Mouse (Mus musculus): Measurements from ENCODE around the gene Klrg2. TPM values are rescaled to one million over a fixed set of nuclear protein-coding genes. Genes with fewer than 3 reads are reported as not detected.

Klrg2 gene
- polyA plus RNA-seq, 1 experiment from 2014 or later, result 0.07 TPM

DNA sequence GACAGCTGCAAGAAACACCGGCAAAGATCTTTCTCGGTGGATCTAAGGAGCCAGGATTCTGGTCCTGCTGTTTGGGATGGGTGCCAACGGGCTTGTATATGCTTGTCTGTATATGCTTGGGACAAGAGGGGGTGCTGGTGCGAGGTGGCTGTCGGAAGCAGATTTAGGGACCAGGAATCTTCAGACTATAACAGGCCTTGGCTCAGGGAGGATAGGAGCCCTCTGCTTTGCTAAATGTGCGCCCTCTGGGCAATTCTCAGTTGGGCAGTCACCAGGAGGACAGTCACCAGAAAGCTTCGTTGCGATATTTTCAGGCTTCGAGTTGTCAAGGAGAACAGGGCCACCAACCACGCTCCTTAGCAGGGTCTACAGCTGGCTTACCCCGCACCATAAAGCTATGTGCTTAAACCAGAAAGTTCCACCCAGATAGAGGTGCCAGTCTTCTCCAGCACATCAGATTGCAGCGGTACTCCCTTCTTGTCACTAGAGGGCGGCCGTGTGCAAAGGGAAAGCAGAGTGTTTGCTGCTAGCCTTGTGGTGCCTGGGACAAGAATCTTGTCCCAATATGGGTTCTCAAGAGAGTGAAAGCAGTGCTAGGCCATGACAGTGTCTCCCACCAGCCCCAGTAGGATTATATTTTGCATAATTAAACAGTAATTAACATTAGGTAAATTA, 13.4 kb upstream of the Klrg2 start:
- Histone ChIP-seq H3K4me3 (no peak overlapping the region), H3K4me2 (no peak overlapping the region), H3K27me3 (replicated peaks) (0 out of 2 replicates have a peak, but pooled peaks cover 14% of the 10 kb centered on the region), H3K9ac (no peak overlapping the region), H3K36me3 (no peaks in the 10 kb centered on the region), H3K27ac (replicated peaks) (no peak overlapping the region), H3K4me1 (no peaks in the 10 kb centered on the region), H3K9me3 (peaks cover 4% of the 10 kb centered on the region; the same call in 1 of the 2 replicates)
- no peak for ATAC-seq (ENCODE audit: extremely low read depth, insufficient number of reproducible peaks, low FRiP score, low TSS enrichment)
- WGBS, result 38% methylated on average over 14 of the region's 14 CpGs

DNA sequence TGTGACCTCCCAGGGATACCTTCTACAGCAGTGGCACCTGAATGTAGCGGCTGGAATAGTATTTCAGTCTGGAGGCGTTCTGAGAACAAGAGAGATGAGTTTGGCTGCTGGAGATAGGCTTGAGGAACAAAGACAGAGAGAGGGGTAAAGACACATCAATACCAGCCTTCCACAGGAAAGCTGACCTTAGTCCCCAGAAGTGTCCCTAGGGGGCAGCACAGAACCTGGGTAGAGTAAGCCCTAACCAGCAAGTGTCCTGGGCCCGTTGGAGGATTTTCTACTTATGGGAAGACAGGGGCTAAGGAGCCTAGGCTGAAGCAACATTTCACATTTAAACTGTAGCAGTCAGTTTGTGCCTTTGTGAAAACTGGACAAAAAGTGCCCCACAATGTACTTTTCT, 12.5 kb upstream of the Klrg2 start:
- 68% methylated on average over 3 of the region's 3 CpGs for WGBS

DNA sequence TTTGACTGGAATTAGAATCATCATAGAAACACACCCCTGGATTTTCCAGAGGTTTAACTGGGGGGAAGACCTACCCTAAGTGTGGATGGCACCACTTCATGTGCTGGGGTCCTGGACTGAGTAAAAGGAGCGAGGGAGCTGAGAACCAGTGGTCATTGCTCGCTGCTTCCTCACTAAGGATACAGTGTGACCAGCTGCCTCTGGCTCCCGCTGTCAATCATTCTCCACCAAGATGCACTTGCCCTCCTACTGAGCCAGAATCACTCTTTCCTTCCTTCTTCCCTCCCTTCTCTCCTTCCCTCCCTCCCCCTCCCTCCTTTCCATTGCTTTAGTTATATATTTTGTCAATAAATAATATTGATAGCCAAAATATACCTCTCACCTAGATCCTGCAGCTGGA, 6.0 kb upstream of the Klrg2 start:
- Histone ChIP-seq H3K27ac (replicated peaks) (no peak overlapping the region), H3K4me1 (peaks cover 11% of the 10 kb centered on the region; the same call in 1 of the 2 replicates), H3K27me3 (replicated peaks) (peaks cover 69% of the 10 kb centered on the region), H3K4me3 (no peak overlapping the region), H3K9ac (no peak overlapping the region), H3K4me2 (no peak overlapping the region), H3K9me3 (no peaks in the 10 kb centered on the region; the same call in 1 of the 2 replicates), H3K36me3 (no peaks in the 10 kb centered on the region)
- WGBS, result 70% methylated on average over 3 of the region's 3 CpGs
- ATAC-seq (ENCODE audit: extremely low read depth, insufficient number of reproducible peaks, low FRiP score, low TSS enrichment), result no peak

More for the DNA sequence above, 12.5 kb upstream of the Klrg2 start:
- H3K4me1 ChIP-seq, result no peaks in the 10 kb centered on the region
- peaks cover 4% of the 10 kb centered on the region; the same call in 1 of the 2 replicates for H3K9me3 ChIP-seq
- 0 out of 2 replicates have a peak, but pooled peaks cover 20% of the 10 kb centered on the region for H3K27me3 ChIP-seq (replicated peaks)
- H3K9ac ChIP-seq, result no peak overlapping the region
- ATAC-seq (ENCODE audit: extremely low read depth, insufficient number of reproducible peaks, low FRiP score, low TSS enrichment), result no peak
- H3K4me2 ChIP-seq, result no peak overlapping the region
- H3K4me3 ChIP-seq, result no peak overlapping the region
- H3K36me3 ChIP-seq, result no peaks in the 10 kb centered on the region
- no peak overlapping the region for H3K27ac ChIP-seq (replicated peaks)

DNA sequence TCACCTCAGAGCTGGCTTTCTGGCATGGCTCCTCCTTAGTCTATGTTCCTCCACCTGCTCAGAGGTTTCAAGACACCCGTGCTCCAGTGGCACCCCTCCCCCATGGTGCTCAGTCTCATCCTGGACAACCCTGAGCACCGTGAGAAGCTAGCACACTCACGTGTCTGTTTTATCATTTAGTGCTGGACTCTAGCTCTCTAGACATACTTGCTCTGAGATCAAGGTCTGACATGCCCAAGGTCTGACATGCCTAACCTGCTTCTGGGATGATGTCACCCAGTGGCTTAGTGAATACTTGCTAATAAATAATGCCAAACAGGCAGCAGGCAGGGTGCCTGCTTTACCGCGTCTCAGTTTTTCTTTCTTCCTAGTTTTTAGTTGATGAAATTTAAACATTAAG, 5.6 kb upstream of the Klrg2 start:
- H3K36me3 ChIP-seq, result no peaks in the 10 kb centered on the region
- H3K27ac ChIP-seq (replicated peaks), result no peak overlapping the region
- H3K9me3 ChIP-seq, result no peaks in the 10 kb centered on the region; the same call in 1 of the 2 replicates
- H3K9ac ChIP-seq, result no peak overlapping the region
- H3K4me3 ChIP-seq, result no peak overlapping the region
- WGBS, result 47% methylated on average over 5 of the region's 5 CpGs
- H3K4me2 ChIP-seq, result no peak overlapping the region
- peaks cover 72% of the 10 kb centered on the region for H3K27me3 ChIP-seq (replicated peaks)
- H3K4me1 ChIP-seq, result peaks cover 12% of the 10 kb centered on the region
- ATAC-seq (ENCODE audit: extremely low read depth, insufficient number of reproducible peaks, low FRiP score, low TSS enrichment), result no peak

DNA sequence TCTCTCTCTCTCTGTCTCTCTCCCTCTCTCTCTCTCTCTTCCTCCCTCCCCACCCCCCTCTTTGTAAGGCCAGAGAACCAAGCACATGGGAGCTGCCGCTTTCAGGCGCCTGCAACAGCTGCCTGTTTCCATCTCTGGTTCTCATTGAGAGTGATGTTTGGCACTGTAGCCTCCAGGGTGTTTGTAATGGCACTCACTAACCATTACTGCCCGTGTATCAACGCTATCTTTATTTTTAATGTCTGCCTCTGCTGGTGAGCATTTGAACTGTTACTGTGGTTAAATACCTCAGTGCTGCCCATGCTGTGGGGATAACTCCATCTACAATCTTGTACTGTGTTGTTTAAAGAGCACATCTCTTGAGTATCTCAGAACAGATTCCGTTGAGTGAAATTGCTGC, 4.6 kb upstream of the Klrg2 start:
- no peaks in the 10 kb centered on the region; the same call in 1 of the 2 replicates for H3K9me3 ChIP-seq
- no peak overlapping the region for H3K4me3 ChIP-seq
- no peaks in the 10 kb centered on the region for H3K36me3 ChIP-seq
- no peak overlapping the region for H3K27ac ChIP-seq (replicated peaks)
- 49% methylated on average over 5 of the region's 5 CpGs for WGBS
- peaks cover 73% of the 10 kb centered on the region for H3K27me3 ChIP-seq (replicated peaks)
- no peak overlapping the region for H3K9ac ChIP-seq
- H3K4me1 ChIP-seq, result peaks cover 21% of the 10 kb centered on the region
- no peak for ATAC-seq (ENCODE audit: extremely low read depth, insufficient number of reproducible peaks, low FRiP score, low TSS enrichment)
- H3K4me2 ChIP-seq, result no peak overlapping the region

DNA sequence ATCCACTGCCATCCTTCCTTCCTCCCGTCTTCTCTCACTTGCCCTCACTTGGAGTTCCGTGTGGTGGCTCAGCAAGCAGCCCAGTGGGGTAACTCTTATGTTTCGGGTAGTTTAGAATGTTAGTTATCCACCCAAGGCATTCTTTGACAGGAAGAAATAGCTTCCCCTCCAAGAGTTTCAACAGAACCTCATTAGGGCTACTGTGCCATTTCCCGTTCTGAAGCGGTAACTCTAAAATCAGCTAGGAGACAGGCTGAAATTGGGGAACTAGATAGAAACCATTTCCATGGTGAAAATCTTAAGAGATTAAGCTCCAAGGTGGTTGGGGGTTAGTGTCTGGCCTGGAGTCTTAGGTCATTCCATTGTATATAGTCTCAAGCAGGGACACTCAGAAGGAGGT, 4.2 kb upstream of the Klrg2 start:
- H3K27me3 ChIP-seq (replicated peaks), result peaks cover 78% of the 10 kb centered on the region
- H3K9ac ChIP-seq, result no peak overlapping the region
- H3K9me3 ChIP-seq, result no peaks in the 10 kb centered on the region; the same call in 1 of the 2 replicates
- WGBS, result 65% methylated on average over 5 of the region's 5 CpGs
- H3K4me1 ChIP-seq, result peaks cover 25% of the 10 kb centered on the region
- H3K4me2 ChIP-seq, result no peak overlapping the region
- ATAC-seq (ENCODE audit: extremely low read depth, insufficient number of reproducible peaks, low FRiP score, low TSS enrichment), result no peak
- H3K27ac ChIP-seq (replicated peaks), result no peak overlapping the region
- H3K4me3 ChIP-seq, result no peak overlapping the region
- no peaks in the 10 kb centered on the region for H3K36me3 ChIP-seq

DNA sequence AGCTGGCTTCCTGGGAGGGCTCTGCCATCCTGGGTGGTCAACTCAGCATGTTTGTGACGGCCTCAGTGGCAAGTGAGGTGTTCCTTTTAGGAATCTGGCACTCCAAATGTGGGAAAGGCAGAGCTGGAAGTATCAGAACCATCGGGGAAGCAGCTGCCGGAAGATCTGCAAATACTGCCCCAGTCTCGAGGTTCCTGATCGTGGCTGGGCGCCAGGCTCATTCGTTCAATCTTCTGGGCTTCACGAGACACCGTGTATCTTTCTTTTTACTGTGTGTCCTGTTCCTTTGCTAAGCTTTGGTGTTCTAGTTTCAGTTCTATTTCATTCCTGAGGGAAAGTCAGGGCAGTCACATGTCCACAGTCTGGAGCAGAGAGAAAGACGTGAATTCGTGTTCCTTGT, 3.4 kb upstream of the Klrg2 start:
- H3K27ac ChIP-seq (replicated peaks), result no peak overlapping the region
- WGBS, result 69% methylated on average over 11 of the region's 11 CpGs
- H3K4me2 ChIP-seq, result no peak overlapping the region
- peaks cover 81% of the 10 kb centered on the region for H3K27me3 ChIP-seq (replicated peaks)
- no peak for ATAC-seq (ENCODE audit: extremely low read depth, insufficient number of reproducible peaks, low FRiP score, low TSS enrichment)
- no peaks in the 10 kb centered on the region; the same call in 1 of the 2 replicates for H3K9me3 ChIP-seq
- no peak overlapping the region for H3K9ac ChIP-seq
- H3K36me3 ChIP-seq, result no peaks in the 10 kb centered on the region
- no peak overlapping the region for H3K4me3 ChIP-seq
- peaks cover 33% of the 10 kb centered on the region for H3K4me1 ChIP-seq

DNA sequence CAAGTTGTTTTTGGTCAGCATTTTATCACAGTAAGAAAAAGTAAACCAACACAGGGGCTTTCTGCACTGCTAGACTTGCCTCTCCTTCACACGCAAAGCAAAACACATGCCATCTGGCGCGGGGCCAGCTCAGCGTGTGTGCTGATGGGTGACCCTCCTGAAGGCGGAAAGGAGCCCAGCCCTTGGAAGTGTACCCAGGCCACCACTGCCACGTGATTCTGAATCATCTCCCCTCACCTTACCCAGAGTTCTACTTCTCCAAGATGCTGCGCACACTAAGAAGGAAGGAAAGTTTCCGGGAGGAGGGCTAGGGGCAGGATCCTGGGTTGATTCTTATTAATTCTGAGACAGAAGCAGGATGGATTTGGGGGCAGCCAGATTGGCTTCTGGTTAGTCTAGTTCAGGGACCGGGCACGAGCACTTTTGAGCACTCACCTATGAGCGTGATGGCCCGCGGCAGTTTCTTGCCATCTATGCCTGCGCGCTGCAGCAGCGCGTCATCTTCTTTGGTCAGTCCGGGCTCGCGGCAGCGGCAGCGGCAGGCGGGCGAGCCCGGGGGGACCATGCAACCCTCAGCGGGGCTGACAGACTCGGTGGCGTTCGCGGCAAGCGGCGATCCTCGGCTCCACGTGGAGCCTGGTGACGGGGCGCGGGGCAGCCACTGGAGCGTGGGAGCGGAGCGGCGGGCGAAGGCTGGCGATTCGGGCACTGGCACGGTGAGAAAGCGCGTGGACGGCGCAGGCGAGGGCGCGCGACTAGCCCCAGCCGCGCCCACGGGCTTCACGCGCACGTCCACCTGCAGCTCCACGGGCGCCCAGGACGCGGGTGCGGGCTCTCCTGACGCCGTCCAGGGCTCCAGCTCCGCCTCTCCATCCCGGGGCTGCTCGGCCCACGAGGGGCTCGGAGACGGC, 846 bp downstream of the Klrg2 start:
- no peaks in the 10 kb centered on the region for H3K36me3 ChIP-seq
- H3K9ac ChIP-seq, result peak overlapping the region; percentile 76
- ATAC-seq (ENCODE audit: extremely low read depth, insufficient number of reproducible peaks, low FRiP score, low TSS enrichment), result no peak
- H3K4me1 ChIP-seq, result peaks cover 23% of the 10 kb centered on the region
- H3K27me3 ChIP-seq (replicated peaks), result peaks cover 87% of the 10 kb centered on the region
- WGBS, result 2% methylated on average over 72 of the region's 72 CpGs
- peak overlapping the region; percentile 62 for H3K4me3 ChIP-seq
- H3K4me2 ChIP-seq, result peak overlapping the region; percentile 96
- no peaks in the 10 kb centered on the region for H3K9me3 ChIP-seq
- no peak overlapping the region for H3K27ac ChIP-seq (replicated peaks)

DNA sequence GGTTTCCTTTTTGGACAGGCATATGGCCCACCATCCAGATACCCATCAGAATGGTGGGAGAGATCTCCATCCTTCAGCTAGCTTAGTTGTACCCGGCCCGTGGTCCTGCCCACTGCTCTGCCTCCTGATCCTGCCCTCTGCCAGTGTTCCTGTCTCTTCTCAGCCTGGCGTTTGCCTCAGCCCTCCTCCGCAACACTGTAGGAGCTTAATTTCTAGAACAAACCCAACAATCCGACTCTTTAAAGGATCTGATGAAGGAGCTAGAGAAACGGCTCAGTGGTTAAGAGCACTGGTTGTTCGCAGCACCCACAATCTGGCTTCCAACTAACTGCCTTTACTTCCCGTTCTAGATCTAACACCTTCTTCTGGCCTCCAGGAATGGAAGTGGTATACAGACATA, 2.6 kb downstream of the Klrg2 start:
- Histone ChIP-seq H3K4me1 (peaks cover 23% of the 10 kb centered on the region), H3K4me3 (no peak overlapping the region), H3K36me3 (no peaks in the 10 kb centered on the region), H3K9me3 (no peaks in the 10 kb centered on the region), H3K27ac (replicated peaks) (no peak overlapping the region), H3K27me3 (replicated peaks) (peaks cover 70% of the 10 kb centered on the region), H3K4me2 (no peak overlapping the region), H3K9ac (no peak overlapping the region)
- 81% methylated on average over 8 of the region's 8 CpGs for WGBS
- no peak for ATAC-seq (ENCODE audit: extremely low read depth, insufficient number of reproducible peaks, low FRiP score, low TSS enrichment)

DNA sequence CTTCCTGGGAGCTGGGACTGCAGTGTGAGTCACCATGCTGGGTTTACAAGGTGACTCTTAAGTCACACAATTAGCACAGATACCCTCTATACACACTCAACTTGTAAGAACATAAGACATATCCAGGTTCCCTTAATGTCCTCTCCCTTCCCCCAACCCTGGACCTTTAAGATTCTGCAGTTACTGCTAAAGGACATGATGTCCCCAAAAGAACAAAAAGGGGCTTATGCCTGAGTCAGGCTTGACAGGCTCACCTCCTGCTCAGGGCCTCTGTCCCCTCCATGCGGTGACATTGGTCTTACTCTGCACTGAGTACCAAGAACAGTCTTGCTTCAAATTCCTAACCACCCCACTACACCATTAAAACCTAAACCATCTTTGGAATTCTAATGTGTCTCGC, 4.2 kb downstream of the Klrg2 start:
- H3K9ac ChIP-seq, result no peak overlapping the region
- no peak for ATAC-seq (ENCODE audit: extremely low read depth, insufficient number of reproducible peaks, low FRiP score, low TSS enrichment)
- H3K36me3 ChIP-seq, result peaks cover 6% of the 10 kb centered on the region
- H3K9me3 ChIP-seq, result no peaks in the 10 kb centered on the region
- H3K4me2 ChIP-seq, result no peak overlapping the region
- 76% methylated on average over 2 of the region's 2 CpGs for WGBS
- H3K27me3 ChIP-seq (replicated peaks), result peaks cover 54% of the 10 kb centered on the region
- no peak overlapping the region for H3K27ac ChIP-seq (replicated peaks)
- no peak overlapping the region for H3K4me3 ChIP-seq
- H3K4me1 ChIP-seq, result peaks cover 23% of the 10 kb centered on the region

DNA sequence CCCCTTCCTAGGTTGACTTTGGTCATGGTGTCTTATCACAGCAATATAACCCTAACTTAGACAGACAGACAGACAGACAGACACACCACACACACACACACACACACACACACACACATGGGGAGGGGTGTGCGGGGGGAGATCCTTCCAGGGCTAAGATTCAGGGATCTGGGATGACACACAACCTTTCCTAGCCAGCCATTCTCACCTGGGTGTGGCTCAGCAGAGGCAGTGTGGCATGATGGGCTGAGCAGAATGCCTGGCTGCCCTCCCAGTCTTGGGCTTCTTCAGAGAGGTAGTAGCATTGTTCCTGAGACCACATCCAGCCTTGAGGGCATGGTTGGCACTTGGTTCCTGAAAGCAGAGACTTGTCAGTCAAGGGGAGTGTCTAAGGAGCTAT, 7.5 kb downstream of the Klrg2 start:
- Histone ChIP-seq H3K27me3 (replicated peaks) (peaks cover 22% of the 10 kb centered on the region), H3K4me2 (no peak overlapping the region), H3K9me3 (no peaks in the 10 kb centered on the region), H3K27ac (replicated peaks) (no peak overlapping the region), H3K36me3 (peaks cover 19% of the 10 kb centered on the region), H3K9ac (no peak overlapping the region), H3K4me1 (peaks cover 5% of the 10 kb centered on the region), H3K4me3 (no peak overlapping the region)
- 78% methylated on average over 1 of the region's 1 CpGs for WGBS
- ATAC-seq (ENCODE audit: extremely low read depth, insufficient number of reproducible peaks, low FRiP score, low TSS enrichment), result no peak

Measured in heart, embryonic 13.5 days (tissue).